Mouse (Mus musculus): ENCODE measurements around the gene Proser2. TPM values are rescaled to one million over a fixed set of nuclear protein-coding genes. Genes with fewer than 3 reads are reported as not detected.

Proser2 gene
- polyA plus RNA-seq, 1 experiment = 1.0 TPM

- no peaks in the 10 kb centered on the region for H3K27me3 ChIP-seq (ENCODE audit: control insufficient read depth, insufficient read depth, insufficient read length)
- TF ChIP-seq MYOG (IDR thresholded peaks at IDR 0.05; ENCODE audit: control insufficient read depth, extremely low read depth, insufficient read length) = no peak
- TF ChIP-seq USF1 (IDR thresholded peaks at IDR 0.05; ENCODE audit: low read depth) = no peak
- no peak for TF ChIP-seq FOSL1 (IDR thresholded peaks at IDR 0.05; ENCODE audit: insufficient read depth, low read length, poor library complexity, severe bottlenecking)
- TF ChIP-seq CTCF (IDR thresholded peaks at IDR 0.05; ENCODE audit: control insufficient read depth, insufficient read depth, insufficient read length) = no peak
- no peak for TF ChIP-seq MAX (IDR thresholded peaks at IDR 0.05)
- no peaks in the 10 kb centered on the region for H3K79me2 ChIP-seq (ENCODE audit: control insufficient read depth, insufficient read depth)
- no peak overlapping the region for H3ac ChIP-seq (ENCODE audit: control insufficient read depth, insufficient read length, low read depth)
- no peak overlapping the region for H3K4me3 ChIP-seq (ENCODE audit: insufficient read depth, poor library complexity, severe bottlenecking)
- no peaks in the 10 kb centered on the region for H3K79me3 ChIP-seq (ENCODE audit: low read depth)
- no peaks in the 10 kb centered on the region for H3K36me3 ChIP-seq (ENCODE audit: control insufficient read depth, insufficient read depth)
These were observed 7.0 kb downstream of the Proser2 start for GRCm38 (mm10) chr2:6123046-6123445.

GRCm38 (mm10) chr2:6121091-6121490 is 8.9 kb downstream of the Proser2 start:
- Histone ChIP-seq H3K27me3 (ENCODE audit: control insufficient read depth, insufficient read depth, insufficient read length) (no peaks in the 10 kb centered on the region), H3K36me3 (ENCODE audit: control insufficient read depth, insufficient read depth) (no peaks in the 10 kb centered on the region), H3K79me2 (ENCODE audit: control insufficient read depth, insufficient read depth) (no peaks in the 10 kb centered on the region), H3ac (ENCODE audit: control insufficient read depth, insufficient read length, low read depth) (no peak overlapping the region), H3K79me3 (ENCODE audit: low read depth) (no peaks in the 10 kb centered on the region), H3K4me3 (ENCODE audit: insufficient read depth, poor library complexity, severe bottlenecking) (no peak overlapping the region)
- no peak for TF ChIP-seq MAX (IDR thresholded peaks at IDR 0.05)
- no peak for TF ChIP-seq USF1 (IDR thresholded peaks at IDR 0.05; ENCODE audit: low read depth)
- no peak for TF ChIP-seq FOSL1 (IDR thresholded peaks at IDR 0.05; ENCODE audit: insufficient read depth, low read length, poor library complexity, severe bottlenecking)
- TF ChIP-seq MYOG (IDR thresholded peaks at IDR 0.05; ENCODE audit: control insufficient read depth, extremely low read depth, insufficient read length) = no peak
- TF ChIP-seq CEBPB (IDR thresholded peaks at IDR 0.05; ENCODE audit: low read depth) = no peak
- no peak for TF ChIP-seq CTCF (IDR thresholded peaks at IDR 0.05; ENCODE audit: control insufficient read depth, insufficient read depth, insufficient read length)
- TF ChIP-seq MYOD1 (IDR thresholded peaks at IDR 0.05; ENCODE audit: control insufficient read depth, insufficient read length, low read depth) = no peak

GRCm38 (mm10) chr2:6118246-6118645 is 11.8 kb downstream of the Proser2 start:
- no peaks in the 10 kb centered on the region for H3K79me3 ChIP-seq (ENCODE audit: low read depth)
- no peaks in the 10 kb centered on the region for H3K27me3 ChIP-seq (ENCODE audit: control insufficient read depth, insufficient read depth, insufficient read length)
- H3K79me2 ChIP-seq (ENCODE audit: control insufficient read depth, insufficient read depth) = no peaks in the 10 kb centered on the region
- TF ChIP-seq MAX (IDR thresholded peaks at IDR 0.05) (no peak), MYOG (IDR thresholded peaks at IDR 0.05; ENCODE audit: control insufficient read depth, extremely low read depth, insufficient read length) (no peak), FOSL1 (IDR thresholded peaks at IDR 0.05; ENCODE audit: insufficient read depth, low read length, poor library complexity, severe bottlenecking) (no peak), USF1 (IDR thresholded peaks at IDR 0.05; ENCODE audit: low read depth) (no peak), MYOD1 (IDR thresholded peaks at IDR 0.05; ENCODE audit: control insufficient read depth, insufficient read length, low read depth) (no peak), CEBPB (IDR thresholded peaks at IDR 0.05; ENCODE audit: low read depth) (no peak), CTCF (IDR thresholded peaks at IDR 0.05; ENCODE audit: control insufficient read depth, insufficient read depth, insufficient read length) (no peak)
- no peaks in the 10 kb centered on the region for H3K36me3 ChIP-seq (ENCODE audit: control insufficient read depth, insufficient read depth)
- no peak overlapping the region for H3K4me3 ChIP-seq (ENCODE audit: insufficient read depth, poor library complexity, severe bottlenecking)
- no peak overlapping the region for H3ac ChIP-seq (ENCODE audit: control insufficient read depth, insufficient read length, low read depth)

- Histone ChIP-seq H3K79me2 (ENCODE audit: control insufficient read depth, insufficient read depth) (no peaks in the 10 kb centered on the region), H3K79me3 (ENCODE audit: low read depth) (no peaks in the 10 kb centered on the region), H3K27me3 (ENCODE audit: control insufficient read depth, insufficient read depth, insufficient read length) (no peaks in the 10 kb centered on the region), H3K36me3 (ENCODE audit: control insufficient read depth, insufficient read depth) (no peaks in the 10 kb centered on the region), H3K4me3 (ENCODE audit: insufficient read depth, poor library complexity, severe bottlenecking) (no peak overlapping the region), H3ac (ENCODE audit: control insufficient read depth, insufficient read length, low read depth) (no peak overlapping the region)
- TF ChIP-seq USF1 (IDR thresholded peaks at IDR 0.05; ENCODE audit: low read depth) = no peak
- no peak for TF ChIP-seq MYOG (IDR thresholded peaks at IDR 0.05; ENCODE audit: control insufficient read depth, extremely low read depth, insufficient read length)
- no peak for TF ChIP-seq CEBPB (IDR thresholded peaks at IDR 0.05; ENCODE audit: low read depth)
- TF ChIP-seq FOSL1 (IDR thresholded peaks at IDR 0.05; ENCODE audit: insufficient read depth, low read length, poor library complexity, severe bottlenecking) = no peak
- TF ChIP-seq CTCF (IDR thresholded peaks at IDR 0.05; ENCODE audit: control insufficient read depth, insufficient read depth, insufficient read length) = no peak
- TF ChIP-seq MYOD1 (IDR thresholded peaks at IDR 0.05; ENCODE audit: control insufficient read depth, insufficient read length, low read depth) = no peak
- TF ChIP-seq MAX (IDR thresholded peaks at IDR 0.05) = no peak
These were observed 16.2 kb downstream of the Proser2 start for GRCm38 (mm10) chr2:6113792-6114191.

GRCm38 (mm10) chr2:6112619-6113018 is 17.4 kb downstream of the Proser2 start:
- no peak for TF ChIP-seq CTCF (IDR thresholded peaks at IDR 0.05; ENCODE audit: control insufficient read depth, insufficient read depth, insufficient read length)
- no peak for TF ChIP-seq CEBPB (IDR thresholded peaks at IDR 0.05; ENCODE audit: low read depth)
- TF ChIP-seq USF1 (IDR thresholded peaks at IDR 0.05; ENCODE audit: low read depth) = no peak
- no peak for TF ChIP-seq MYOD1 (IDR thresholded peaks at IDR 0.05; ENCODE audit: control insufficient read depth, insufficient read length, low read depth)
- no peak for TF ChIP-seq FOSL1 (IDR thresholded peaks at IDR 0.05; ENCODE audit: insufficient read depth, low read length, poor library complexity, severe bottlenecking)
- TF ChIP-seq MYOG (IDR thresholded peaks at IDR 0.05; ENCODE audit: control insufficient read depth, extremely low read depth, insufficient read length) = no peak
- TF ChIP-seq MAX (IDR thresholded peaks at IDR 0.05) = no peak
- H3K79me2 ChIP-seq (ENCODE audit: control insufficient read depth, insufficient read depth) = no peaks in the 10 kb centered on the region
- no peaks in the 10 kb centered on the region for H3K79me3 ChIP-seq (ENCODE audit: low read depth)
- no peak overlapping the region for H3K4me3 ChIP-seq (ENCODE audit: insufficient read depth, poor library complexity, severe bottlenecking)
- no peak overlapping the region for H3ac ChIP-seq (ENCODE audit: control insufficient read depth, insufficient read length, low read depth)
- H3K27me3 ChIP-seq (ENCODE audit: control insufficient read depth, insufficient read depth, insufficient read length) = no peaks in the 10 kb centered on the region
- H3K36me3 ChIP-seq (ENCODE audit: control insufficient read depth, insufficient read depth) = no peaks in the 10 kb centered on the region

GRCm38 (mm10) chr2:6105437-6105836 is 24.6 kb downstream of the Proser2 start:
- no peak overlapping the region for H3ac ChIP-seq (ENCODE audit: control insufficient read depth, insufficient read length, low read depth)

More at GRCm38 (mm10) chr2:6105437-6105836, 24.6 kb downstream of the Proser2 start:
- no peaks in the 10 kb centered on the region for H3K36me3 ChIP-seq (ENCODE audit: control insufficient read depth, insufficient read depth)
- no peaks in the 10 kb centered on the region for H3K27me3 ChIP-seq (ENCODE audit: control insufficient read depth, insufficient read depth, insufficient read length)
- H3K79me3 ChIP-seq (ENCODE audit: low read depth) = no peaks in the 10 kb centered on the region
- H3K79me2 ChIP-seq (ENCODE audit: control insufficient read depth, insufficient read depth) = no peaks in the 10 kb centered on the region
- H3K4me3 ChIP-seq (ENCODE audit: insufficient read depth, poor library complexity, severe bottlenecking) = no peak overlapping the region
- TF ChIP-seq MAX (IDR thresholded peaks at IDR 0.05) (no peak), CTCF (IDR thresholded peaks at IDR 0.05; ENCODE audit: control insufficient read depth, insufficient read depth, insufficient read length) (no peak), CEBPB (IDR thresholded peaks at IDR 0.05; ENCODE audit: low read depth) (no peak), MYOD1 (IDR thresholded peaks at IDR 0.05; ENCODE audit: control insufficient read depth, insufficient read length, low read depth) (no peak), USF1 (IDR thresholded peaks at IDR 0.05; ENCODE audit: low read depth) (no peak), MYOG (IDR thresholded peaks at IDR 0.05; ENCODE audit: control insufficient read depth, extremely low read depth, insufficient read length) (no peak), FOSL1 (IDR thresholded peaks at IDR 0.05; ENCODE audit: insufficient read depth, low read length, poor library complexity, severe bottlenecking) (no peak)

Data from C2C12 (cell line).